Mouse (Mus musculus) adrenal gland, adult 18-20 months (tissue): ENCODE data around the gene Galnt2. TPM values are rescaled to one million over a fixed set of nuclear protein-coding genes. Genes with fewer than 3 reads are reported as not detected.

Source experiments
- DNase-seq, 2 experiments: peaks; one replicate each; pipeline ENCODE4 v3.0.0; 2021 to 2022; ENCODE audit warnings: low spot score in 2 of 2
- total RNA-seq, 2 experiments: library from RNA; stranded (reverse); gene quantifications; 1 replicate in 1 of 2; 2 replicates in 1 of 2; pipeline ENCODE4 v1.2.3; 2021

Gene Galnt2
- total RNA-seq, 2 experiments from 2014 or later: 54.3 to 63.6 TPM

- no peak for DNase-seq
Measured at GRCm38 (mm10) chr8:124394951-124395350, 163.8 kb downstream of the Galnt2 start.

Other genes starting within 250 kb of the Galnt2 start
- gene Abcb10, start 248.3 kb upstream of the Galnt2 start, total RNA-seq: 10 to 100 TPM; 12.8 to 16.8 TPM
- 10 to 100 TPM; 22.3 to 22.7 TPM for gene Taf5l, start 210.0 kb upstream of the Galnt2 start, total RNA-seq
- gene Urb2, start 209.9 kb upstream of the Galnt2 start, total RNA-seq: 10 to 100 TPM; 12.3 to 14.7 TPM
- 1 to 10 TPM; 3.9 to 6.0 TPM for gene Pgbd5, start 208.3 kb downstream of the Galnt2 start, total RNA-seq